Comparison of ENCODE assay signal across 11 mouse cellular contexts in the genomic region with DNA sequence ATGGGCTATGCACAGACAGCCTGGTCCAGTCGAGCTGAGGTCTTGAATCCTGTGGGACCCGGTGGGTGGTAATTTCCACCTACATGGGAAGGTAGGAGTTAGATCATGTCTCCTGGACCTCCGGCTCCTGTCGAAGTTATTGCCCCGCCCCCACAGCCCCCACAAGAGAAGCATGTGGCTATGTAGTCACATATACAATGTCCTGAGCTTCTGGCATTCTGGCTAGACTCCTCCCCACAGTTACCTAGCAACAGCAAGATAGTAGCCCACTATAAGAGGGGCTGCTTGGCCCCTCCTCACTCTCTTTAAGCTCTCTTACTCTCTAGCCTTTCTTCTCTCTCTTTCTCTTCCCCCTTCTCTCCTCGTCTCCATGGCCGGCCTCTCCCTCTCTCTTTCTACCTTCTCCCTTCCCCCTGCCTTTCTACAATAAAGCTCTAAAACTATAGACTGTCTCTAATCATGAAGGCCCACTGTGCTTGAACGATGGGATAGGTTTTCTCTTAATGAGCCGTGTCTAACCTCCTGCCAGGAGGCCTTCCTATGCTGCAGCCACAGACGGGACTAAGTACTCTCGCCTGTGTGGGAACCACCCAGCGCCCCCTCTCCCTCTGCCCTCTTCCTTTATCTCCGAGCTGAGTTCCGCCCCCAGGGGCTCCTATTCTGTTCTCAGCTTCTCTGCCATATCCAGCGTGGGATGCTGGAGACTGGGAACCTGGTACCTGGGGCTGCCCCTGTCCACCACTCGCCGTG. TPM values are rescaled to one million over a fixed set of nuclear protein-coding genes. Genes with fewer than 3 reads are reported as not detected.
A peak's percentile ranks its signal among the peaks of the same experiment; 100 is the strongest.
DNase-seq lines count a peak whose midpoint lies in the region; ATAC-seq lines count a peak whose summit lies in the region.
"Had no signal": no experiment of that assay in that cellular context is flagged by ENCODE, and none has a peak within 500 bp of the region (broad histone marks: within the 10 kb centered on the region; RNA-seq: fewer than 3 reads in every experiment).

No protein-coding gene starts in this region.

- WGBS in forebrain, embryonic 12.5 days = 22% methylated on average over 17 of the region's 17 CpGs
- WGBS in limb, embryonic 12.5 days = 49% methylated on average over 17 of the region's 17 CpGs
- WGBS in neural tube, embryonic 14.5 days = 22% methylated on average over 17 of the region's 17 CpGs

- no peaks in the 10 kb centered on the region for H3K9me3 ChIP-seq in forebrain, embryonic 12.5 days
- no peaks in the 10 kb centered on the region for H3K9me3 ChIP-seq in limb, embryonic 12.5 days
- H3K9me3 ChIP-seq in neural tube, embryonic 14.5 days (ENCODE audit: control insufficient read depth, low read length) = no peaks in the 10 kb centered on the region

- intact Hi-C loops in gastrocnemius, postnatal 36 days (cut with DNase I) = no loop called here
- intact Hi-C loops in heart, postnatal 14 days (cut with DNase I) = no loop called here

- peak; percentile 74 for ATAC-seq in forebrain, embryonic 12.5 days (ENCODE audit: low FRiP score)
- peak; percentile 58; the same call in 1 of the 2 replicates for ATAC-seq in limb, embryonic 12.5 days (ENCODE audit: insufficient number of reproducible peaks, insufficient read depth, low FRiP score, low TSS enrichment, low read depth)
- peak; percentile 76 for ATAC-seq in neural tube, embryonic 14.5 days (ENCODE audit: low read depth)
- ATAC-seq: activated CD4-positive, CD25-positive, alpha-beta regulatory T cell, adult 4 months had no signal

- peak; percentile 41 for DNase-seq in retina, postnatal 1 day
- DNase-seq in retina, embryonic 14.5 days (ENCODE audit: low spot score) = no peak
- DNase-seq in gastrocnemius, postnatal 36 days = no peak
- no peak for DNase-seq in heart, postnatal 14 days
- DNase-seq in cerebellum, postnatal 4 days (ENCODE audit: low spot score in 2 of 2) = no peak
- DNase-seq: lung, postnatal 14 days; spleen, adult 18-20 months had no signal

- peaks cover 15% of the 10 kb centered on the region for H3K4me1 ChIP-seq in forebrain, embryonic 12.5 days
- H3K4me1 ChIP-seq in limb, embryonic 12.5 days (replicated peaks) = peaks cover 13% of the 10 kb centered on the region; the same call in 1 of the 2 replicates
- peaks cover 3% of the 10 kb centered on the region; the same call in 1 of the 2 replicates for H3K4me1 ChIP-seq in neural tube, embryonic 14.5 days (ENCODE audit: control insufficient read depth, insufficient read depth, low read length)

- no peak overlapping the region for H3K4me3 ChIP-seq in forebrain, embryonic 12.5 days (replicated peaks)
- H3K4me3 ChIP-seq in limb, embryonic 12.5 days (replicated peaks) = no peak overlapping the region
- no peak overlapping the region for H3K4me3 ChIP-seq in neural tube, embryonic 14.5 days (ENCODE audit: low read depth, low read length)

- no peaks in the 10 kb centered on the region for H3K36me3 ChIP-seq in forebrain, embryonic 12.5 days (replicated peaks)
- H3K36me3 ChIP-seq in limb, embryonic 12.5 days = no peaks in the 10 kb centered on the region
- H3K36me3 ChIP-seq in neural tube, embryonic 14.5 days (ENCODE audit: control insufficient read depth, insufficient read depth, low read length) = no peaks in the 10 kb centered on the region

- H3K4me2 ChIP-seq in forebrain, embryonic 12.5 days = peak overlapping the region; percentile 30
- H3K4me2 ChIP-seq in limb, embryonic 12.5 days = no peak overlapping the region
- peak overlapping the region; percentile 3; the same call in 1 of the 2 replicates for H3K4me2 ChIP-seq in neural tube, embryonic 14.5 days (ENCODE audit: low read depth, low read length)

- peak overlapping the region; percentile 9; the same call in 1 of the 2 replicates for H3K27ac ChIP-seq in forebrain, embryonic 12.5 days
- H3K27ac ChIP-seq in limb, embryonic 12.5 days = no peak overlapping the region
- H3K27ac ChIP-seq in neural tube, embryonic 14.5 days (ENCODE audit: low read depth, low read length) = no peak overlapping the region

- no peaks in the 10 kb centered on the region for H3K27me3 ChIP-seq in forebrain, embryonic 12.5 days
- H3K27me3 ChIP-seq in limb, embryonic 12.5 days = no peaks in the 10 kb centered on the region
- H3K27me3 ChIP-seq in neural tube, embryonic 14.5 days (ENCODE audit: control insufficient read depth, insufficient read depth, low read length) = no peaks in the 10 kb centered on the region

- H3K9ac ChIP-seq in forebrain, embryonic 12.5 days = no peak overlapping the region
- H3K9ac ChIP-seq in limb, embryonic 12.5 days (replicated peaks) = no peak overlapping the region
- no peak overlapping the region for H3K9ac ChIP-seq in neural tube, embryonic 14.5 days (replicated peaks; ENCODE audit: low read depth, low read length)

RNA-seq across cellular contexts. Expression of gene Gpr83, which starts 12.3 kb away (rescaled TPM):
- 0.51 and 0.70 TPM in 2 replicates for polyA plus RNA-seq in forebrain, embryonic 12.5 days (2016; fragmentation: Nextera tagmentation; extraction: Ambion mirVana)
- 0.60 and 0.63 TPM in 2 replicates for polyA plus RNA-seq in limb, embryonic 12.5 days (2016; fragmentation: Nextera tagmentation; extraction: Ambion mirVana)
- 0.54 and 0.75 TPM in 2 replicates for polyA plus RNA-seq in neural tube, embryonic 14.5 days (2014; fragmentation: Nextera tagmentation; extraction: Ambion mirVana)
- not detected for total RNA-seq in gastrocnemius, postnatal 36 days (2021)
- total RNA-seq in heart, postnatal 14 days (2021) = under 1 TPM in 1 of 2 experiments, not detected in 1; 0.07 TPM

RNA-seq across cellular contexts. Expression of gene Izumo1r, which starts 31.4 kb away (rescaled TPM):
- polyA plus RNA-seq in forebrain, embryonic 12.5 days (2016; fragmentation: Nextera tagmentation; extraction: Ambion mirVana) = not detected in 2 replicates
- not detected in 2 replicates for polyA plus RNA-seq in limb, embryonic 12.5 days (2016; fragmentation: Nextera tagmentation; extraction: Ambion mirVana)
- not detected in 2 replicates for polyA plus RNA-seq in neural tube, embryonic 14.5 days (2014; fragmentation: Nextera tagmentation; extraction: Ambion mirVana)
- total RNA-seq in gastrocnemius, postnatal 36 days (2021) = not detected
- under 1 TPM in 1 of 2 experiments, not detected in 1; 0.39 TPM for total RNA-seq in heart, postnatal 14 days (2021)
